Mouse (Mus musculus): Measurements from ENCODE around the gene Tdrd3. TPM values are rescaled to one million over a fixed set of nuclear protein-coding genes. Genes with fewer than 3 reads are reported as not detected.

The Tdrd3 gene
- total and polyA plus RNA-seq, 3 experiments, result 2.9 to 38.1 (median 30.5) TPM

- TF ChIP-seq CTCF (IDR thresholded peaks at IDR 0.05; ENCODE audit: low read depth, low read length), result no peak
- TF ChIP-seq TAL1 (conservative IDR thresholded peaks at IDR 0.05; ENCODE audit: low read depth, low read length), result no peak
- no peak for TF ChIP-seq GATA2 (IDR thresholded peaks at IDR 0.05; ENCODE audit: borderline replicate concordance, low read depth, low read length)
- Histone ChIP-seq H3K36me3 (replicated peaks) (no peaks in the 10 kb centered on the region), H3K4me3 (ENCODE audit: low read depth, low read length) (no peak overlapping the region), H3K9me3 (replicated peaks) (no peaks in the 10 kb centered on the region), H3K27me3 (ENCODE audit: insufficient read depth, low read length) (no peaks in the 10 kb centered on the region), H3K4me1 (ENCODE audit: insufficient read depth, low read depth, low read length) (no peaks in the 10 kb centered on the region)
- ATAC-seq (ENCODE audit: extremely low read depth, insufficient number of reproducible peaks, low FRiP score, poor library complexity, severe bottlenecking) (no peak), DNase-seq (ENCODE audit: low spot score) (no peak)
Observed at GRCm38 (mm10) chr14:87567034-87567461, 150.6 kb downstream of the Tdrd3 start.

GRCm38 (mm10) chr14:87567626-87568446 is 151.4 kb downstream of the Tdrd3 start:
- TF ChIP-seq TAL1 (conservative IDR thresholded peaks at IDR 0.05; ENCODE audit: low read depth, low read length) (no peak), CTCF (IDR thresholded peaks at IDR 0.05; ENCODE audit: low read depth, low read length) (no peak), GATA2 (IDR thresholded peaks at IDR 0.05; ENCODE audit: borderline replicate concordance, low read depth, low read length) (no peak), GATA1 (IDR thresholded peaks at IDR 0.05; ENCODE audit: borderline replicate concordance, low read length) (no peak)
- Histone ChIP-seq H3K27me3 (ENCODE audit: insufficient read depth, low read length) (no peaks in the 10 kb centered on the region), H3K9me3 (replicated peaks) (no peaks in the 10 kb centered on the region), H3K4me3 (ENCODE audit: low read depth, low read length) (no peak overlapping the region), H3K36me3 (replicated peaks) (no peaks in the 10 kb centered on the region), H3K4me1 (ENCODE audit: insufficient read depth, low read depth, low read length) (no peaks in the 10 kb centered on the region)
- no peak for DNase-seq (ENCODE audit: low spot score)
- no peak for ATAC-seq (ENCODE audit: extremely low read depth, insufficient number of reproducible peaks, low FRiP score, poor library complexity, severe bottlenecking)

- TF ChIP-seq TAL1 (conservative IDR thresholded peaks at IDR 0.05; ENCODE audit: low read depth, low read length) (no peak), CTCF (IDR thresholded peaks at IDR 0.05; ENCODE audit: low read depth, low read length) (no peak), GATA1 (IDR thresholded peaks at IDR 0.05; ENCODE audit: borderline replicate concordance, low read length) (no peak), POLR2AphosphoS5 (IDR thresholded peaks at IDR 0.05; ENCODE audit: insufficient replicate concordance, low read depth, low read length) (no peak), GATA2 (IDR thresholded peaks at IDR 0.05; ENCODE audit: borderline replicate concordance, low read depth, low read length) (no peak)
- no peaks in the 10 kb centered on the region for H3K4me1 ChIP-seq (ENCODE audit: insufficient read depth, low read depth, low read length)
- DNase-seq (ENCODE audit: low spot score), result no peak
- H3K9me3 ChIP-seq (replicated peaks), result no peaks in the 10 kb centered on the region
- H3K27me3 ChIP-seq (ENCODE audit: insufficient read depth, low read length), result no peaks in the 10 kb centered on the region
- no peaks in the 10 kb centered on the region for H3K36me3 ChIP-seq (replicated peaks)
- no peak for ATAC-seq (ENCODE audit: extremely low read depth, insufficient number of reproducible peaks, low FRiP score, poor library complexity, severe bottlenecking)
- no peak overlapping the region for H3K4me3 ChIP-seq (ENCODE audit: low read depth, low read length)
Observed at GRCm38 (mm10) chr14:87568447-87568908, 152.0 kb downstream of the Tdrd3 start.

- TF ChIP-seq GATA1 (IDR thresholded peaks at IDR 0.05; ENCODE audit: borderline replicate concordance, low read length) (no peak), GATA2 (IDR thresholded peaks at IDR 0.05; ENCODE audit: borderline replicate concordance, low read depth, low read length) (no peak), POLR2AphosphoS5 (IDR thresholded peaks at IDR 0.05; ENCODE audit: insufficient replicate concordance, low read depth, low read length) (no peak), CTCF (IDR thresholded peaks at IDR 0.05; ENCODE audit: low read depth, low read length) (no peak), TAL1 (conservative IDR thresholded peaks at IDR 0.05; ENCODE audit: low read depth, low read length) (no peak)
- DNase-seq (ENCODE audit: low spot score) (no peak), ATAC-seq (ENCODE audit: extremely low read depth, insufficient number of reproducible peaks, low FRiP score, poor library complexity, severe bottlenecking) (no peak)
- H3K27me3 ChIP-seq (ENCODE audit: insufficient read depth, low read length), result no peaks in the 10 kb centered on the region
- H3K4me3 ChIP-seq (ENCODE audit: low read depth, low read length), result no peak overlapping the region
- H3K4me1 ChIP-seq (ENCODE audit: insufficient read depth, low read depth, low read length), result no peaks in the 10 kb centered on the region
- H3K36me3 ChIP-seq (replicated peaks), result no peaks in the 10 kb centered on the region
- no peaks in the 10 kb centered on the region for H3K9me3 ChIP-seq (replicated peaks)
Observed at GRCm38 (mm10) chr14:87569471-87569870, 153.0 kb downstream of the Tdrd3 start.

GRCm38 (mm10) chr14:87572453-87572852 is 156.0 kb downstream of the Tdrd3 start:
- no peaks in the 10 kb centered on the region for H3K4me1 ChIP-seq (ENCODE audit: insufficient read depth, low read depth, low read length)
- no peaks in the 10 kb centered on the region for H3K36me3 ChIP-seq (replicated peaks)
- no peak for ATAC-seq (ENCODE audit: extremely low read depth, insufficient number of reproducible peaks, low FRiP score, poor library complexity, severe bottlenecking)
- no peak for TF ChIP-seq POLR2AphosphoS5 (IDR thresholded peaks at IDR 0.05; ENCODE audit: insufficient replicate concordance, low read depth, low read length)
- TF ChIP-seq TAL1 (conservative IDR thresholded peaks at IDR 0.05; ENCODE audit: low read depth, low read length), result no peak
- TF ChIP-seq GATA2 (IDR thresholded peaks at IDR 0.05; ENCODE audit: borderline replicate concordance, low read depth, low read length), result no peak
- no peak for TF ChIP-seq CTCF (IDR thresholded peaks at IDR 0.05; ENCODE audit: low read depth, low read length)
- TF ChIP-seq GATA1 (IDR thresholded peaks at IDR 0.05; ENCODE audit: borderline replicate concordance, low read length), result no peak
- no peaks in the 10 kb centered on the region for H3K9me3 ChIP-seq (replicated peaks)
- no peaks in the 10 kb centered on the region for H3K27me3 ChIP-seq (ENCODE audit: insufficient read depth, low read length)
- no peak for DNase-seq (ENCODE audit: low spot score)
- H3K4me3 ChIP-seq (ENCODE audit: low read depth, low read length), result no peak overlapping the region

GRCm38 (mm10) chr14:87582610-87583009 is 166.2 kb downstream of the Tdrd3 start:
- Histone ChIP-seq H3K4me3 (ENCODE audit: low read depth, low read length) (no peak overlapping the region), H3K27me3 (ENCODE audit: insufficient read depth, low read length) (no peaks in the 10 kb centered on the region), H3K4me1 (ENCODE audit: insufficient read depth, low read depth, low read length) (no peaks in the 10 kb centered on the region), H3K9me3 (replicated peaks) (no peaks in the 10 kb centered on the region), H3K36me3 (replicated peaks) (no peaks in the 10 kb centered on the region)
- no peak for DNase-seq (ENCODE audit: low spot score)
- ATAC-seq (ENCODE audit: extremely low read depth, insufficient number of reproducible peaks, low FRiP score, poor library complexity, severe bottlenecking), result no peak
- TF ChIP-seq TAL1 (conservative IDR thresholded peaks at IDR 0.05; ENCODE audit: low read depth, low read length), result no peak
- no peak for TF ChIP-seq GATA2 (IDR thresholded peaks at IDR 0.05; ENCODE audit: borderline replicate concordance, low read depth, low read length)
- no peak for TF ChIP-seq CTCF (IDR thresholded peaks at IDR 0.05; ENCODE audit: low read depth, low read length)
- no peak for TF ChIP-seq POLR2AphosphoS5 (IDR thresholded peaks at IDR 0.05; ENCODE audit: insufficient replicate concordance, low read depth, low read length)
- no peak for TF ChIP-seq GATA1 (IDR thresholded peaks at IDR 0.05; ENCODE audit: borderline replicate concordance, low read length)

Data from G1E (cell line).